Mouse (Mus musculus): Measurements from ENCODE around the gene Axin1. TPM values are rescaled to one million over a fixed set of nuclear protein-coding genes. Genes with fewer than 3 reads are reported as not detected.
"Not testable (repeated sequence)": the region's sequence is repeated elsewhere in the genome, so short reads cannot be mapped to it uniquely, and the experiment has no call there.

Gene Axin1
- polyA plus RNA-seq, 1 experiment from 2014 or later, result 4.6 TPM

- Histone ChIP-seq H3K9me3 (replicated peaks; ENCODE audit: control insufficient read depth, low read length) (no peaks in the 10 kb centered on the region), H3K27ac (ENCODE audit: low read length) (peak overlapping the region; percentile 62), H3K4me1 (ENCODE audit: control insufficient read depth, insufficient read depth, low read length) (peaks cover 8% of the 10 kb centered on the region), H3K27me3 (ENCODE audit: control insufficient read depth, insufficient read depth, low read length) (no peaks in the 10 kb centered on the region), H3K36me3 (ENCODE audit: control insufficient read depth, insufficient read depth) (no peaks in the 10 kb centered on the region), H3K4me2 (ENCODE audit: low read depth, low read length) (no peak overlapping the region), H3K4me3 (ENCODE audit: low read length) (no peak overlapping the region), H3K9ac (ENCODE audit: low read length) (no peak overlapping the region)
- no peak for ATAC-seq (replicated peaks; ENCODE audit: extremely low read depth, insufficient read depth, low FRiP score)
- 81% methylated on average over 1 of the region's 1 CpGs for WGBS
Measured at GRCm38 (mm10) chr17:26162736-26163135, 24.2 kb downstream of the Axin1 start.

GRCm38 (mm10) chr17:26168039-26168438 is 29.6 kb downstream of the Axin1 start:
- Histone ChIP-seq H3K27me3 (ENCODE audit: control insufficient read depth, insufficient read depth, low read length) (no peaks in the 10 kb centered on the region), H3K4me3 (ENCODE audit: low read length) (no peak overlapping the region), H3K9ac (ENCODE audit: low read length) (no peak overlapping the region), H3K27ac (ENCODE audit: low read length) (no peak overlapping the region), H3K4me1 (ENCODE audit: control insufficient read depth, insufficient read depth, low read length) (peaks cover 2% of the 10 kb centered on the region; the same call in 1 of the 2 replicates), H3K4me2 (ENCODE audit: low read depth, low read length) (no peak overlapping the region), H3K9me3 (replicated peaks; ENCODE audit: control insufficient read depth, low read length) (no peaks in the 10 kb centered on the region), H3K36me3 (ENCODE audit: control insufficient read depth, insufficient read depth) (no peaks in the 10 kb centered on the region)
- 75% methylated on average over 2 of the region's 2 CpGs for WGBS
- no peak for ATAC-seq (replicated peaks; ENCODE audit: extremely low read depth, insufficient read depth, low FRiP score)

- H3K4me2 ChIP-seq (ENCODE audit: low read depth, low read length); H3K27ac ChIP-seq (ENCODE audit: low read length); H3K9ac ChIP-seq (ENCODE audit: low read length); H3K9me3 ChIP-seq (replicated peaks; ENCODE audit: control insufficient read depth, low read length); ATAC-seq (replicated peaks; ENCODE audit: extremely low read depth, insufficient read depth, low FRiP score); H3K4me3 ChIP-seq (ENCODE audit: low read length); H3K27me3 ChIP-seq (ENCODE audit: control insufficient read depth, insufficient read depth, low read length); H3K4me1 ChIP-seq (ENCODE audit: control insufficient read depth, insufficient read depth, low read length): not testable (repeated sequence)
- peaks cover 13% of the 10 kb centered on the region for H3K36me3 ChIP-seq (ENCODE audit: control insufficient read depth, insufficient read depth)
- 76% methylated on average over 2 of the region's 2 CpGs for WGBS
Measured at GRCm38 (mm10) chr17:26175248-26175647, 36.8 kb downstream of the Axin1 start.

- Histone ChIP-seq H3K36me3 (ENCODE audit: control insufficient read depth, insufficient read depth) (peaks cover 20% of the 10 kb centered on the region), H3K9me3 (replicated peaks; ENCODE audit: control insufficient read depth, low read length) (no peaks in the 10 kb centered on the region; the same call in 1 of the 2 replicates), H3K9ac (ENCODE audit: low read length) (no peak overlapping the region), H3K27me3 (ENCODE audit: control insufficient read depth, insufficient read depth, low read length) (no peaks in the 10 kb centered on the region), H3K4me3 (ENCODE audit: low read length) (no peak overlapping the region), H3K27ac (ENCODE audit: low read length) (no peak overlapping the region), H3K4me2 (ENCODE audit: low read depth, low read length) (no peak overlapping the region), H3K4me1 (ENCODE audit: control insufficient read depth, insufficient read depth, low read length) (no peaks in the 10 kb centered on the region)
- ATAC-seq (replicated peaks; ENCODE audit: extremely low read depth, insufficient read depth, low FRiP score), result no peak
Measured at GRCm38 (mm10) chr17:26178611-26179010, 40.1 kb downstream of the Axin1 start.

GRCm38 (mm10) chr17:26181179-26181578 is 42.7 kb downstream of the Axin1 start:
- H3K36me3 ChIP-seq (ENCODE audit: control insufficient read depth, insufficient read depth), result peaks cover 33% of the 10 kb centered on the region
- no peak for ATAC-seq (replicated peaks; ENCODE audit: extremely low read depth, insufficient read depth, low FRiP score)

GRCm38 (mm10) chr17:26187592-26187991 is 49.1 kb downstream of the Axin1 start:
- no peak for ATAC-seq (replicated peaks; ENCODE audit: extremely low read depth, insufficient read depth, low FRiP score)
- Histone ChIP-seq H3K4me1 (ENCODE audit: control insufficient read depth, insufficient read depth, low read length) (no peaks in the 10 kb centered on the region), H3K27me3 (ENCODE audit: control insufficient read depth, insufficient read depth, low read length) (no peaks in the 10 kb centered on the region), H3K9ac (ENCODE audit: low read length) (no peak overlapping the region), H3K9me3 (replicated peaks; ENCODE audit: control insufficient read depth, low read length) (no peaks in the 10 kb centered on the region), H3K36me3 (ENCODE audit: control insufficient read depth, insufficient read depth) (peaks cover 66% of the 10 kb centered on the region), H3K27ac (ENCODE audit: low read length) (no peak overlapping the region), H3K4me2 (ENCODE audit: low read depth, low read length) (no peak overlapping the region), H3K4me3 (ENCODE audit: low read length) (no peak overlapping the region)
- WGBS, result 92% methylated on average over 5 of the region's 5 CpGs

More at GRCm38 (mm10) chr17:26181179-26181578, 42.7 kb downstream of the Axin1 start:
- H3K4me3 ChIP-seq (ENCODE audit: low read length), result no peak overlapping the region
- WGBS, result 92% methylated on average over 3 of the region's 3 CpGs
- no peaks in the 10 kb centered on the region for H3K27me3 ChIP-seq (ENCODE audit: control insufficient read depth, insufficient read depth, low read length)
- H3K4me2 ChIP-seq (ENCODE audit: low read depth, low read length), result no peak overlapping the region
- H3K9me3 ChIP-seq (replicated peaks; ENCODE audit: control insufficient read depth, low read length), result no peaks in the 10 kb centered on the region; the same call in 1 of the 2 replicates
- no peak overlapping the region for H3K9ac ChIP-seq (ENCODE audit: low read length)
- no peaks in the 10 kb centered on the region for H3K4me1 ChIP-seq (ENCODE audit: control insufficient read depth, insufficient read depth, low read length)
- H3K27ac ChIP-seq (ENCODE audit: low read length), result no peak overlapping the region

- Histone ChIP-seq H3K9me3 (replicated peaks; ENCODE audit: control insufficient read depth, low read length) (no peaks in the 10 kb centered on the region), H3K27ac (ENCODE audit: low read length) (no peak overlapping the region), H3K4me2 (ENCODE audit: low read depth, low read length) (no peak overlapping the region), H3K4me1 (ENCODE audit: control insufficient read depth, insufficient read depth, low read length) (no peaks in the 10 kb centered on the region), H3K36me3 (ENCODE audit: control insufficient read depth, insufficient read depth) (peaks cover 69% of the 10 kb centered on the region), H3K27me3 (ENCODE audit: control insufficient read depth, insufficient read depth, low read length) (no peaks in the 10 kb centered on the region), H3K9ac (ENCODE audit: low read length) (no peak overlapping the region), H3K4me3 (ENCODE audit: low read length) (no peak overlapping the region)
- 93% methylated on average over 11 of the region's 11 CpGs for WGBS
- no peak for ATAC-seq (replicated peaks; ENCODE audit: extremely low read depth, insufficient read depth, low FRiP score)
Measured at GRCm38 (mm10) chr17:26188091-26188805, 49.8 kb downstream of the Axin1 start.

- 91% methylated on average over 7 of the region's 7 CpGs for WGBS
- H3K36me3 ChIP-seq (ENCODE audit: control insufficient read depth, insufficient read depth), result peaks cover 68% of the 10 kb centered on the region
Measured at GRCm38 (mm10) chr17:26191486-26191885, 53.0 kb downstream of the Axin1 start.

GRCm38 (mm10) chr17:26192481-26193190 is 54.1 kb downstream of the Axin1 start:
- Histone ChIP-seq H3K4me3 (ENCODE audit: low read length) (no peak overlapping the region), H3K36me3 (ENCODE audit: control insufficient read depth, insufficient read depth) (peaks cover 70% of the 10 kb centered on the region), H3K4me2 (ENCODE audit: low read depth, low read length) (no peak overlapping the region), H3K9me3 (replicated peaks; ENCODE audit: control insufficient read depth, low read length) (no peaks in the 10 kb centered on the region), H3K4me1 (ENCODE audit: control insufficient read depth, insufficient read depth, low read length) (no peaks in the 10 kb centered on the region), H3K9ac (ENCODE audit: low read length) (no peak overlapping the region), H3K27ac (ENCODE audit: low read length) (no peak overlapping the region), H3K27me3 (ENCODE audit: control insufficient read depth, insufficient read depth, low read length) (no peaks in the 10 kb centered on the region)
- WGBS, result 94% methylated on average over 15 of the region's 15 CpGs
- no peak for ATAC-seq (replicated peaks; ENCODE audit: extremely low read depth, insufficient read depth, low FRiP score)

More at GRCm38 (mm10) chr17:26191486-26191885, 53.0 kb downstream of the Axin1 start:
- H3K9ac ChIP-seq (ENCODE audit: low read length); H3K9me3 ChIP-seq (replicated peaks; ENCODE audit: control insufficient read depth, low read length); ATAC-seq (replicated peaks; ENCODE audit: extremely low read depth, insufficient read depth, low FRiP score); H3K4me3 ChIP-seq (ENCODE audit: low read length); H3K27me3 ChIP-seq (ENCODE audit: control insufficient read depth, insufficient read depth, low read length); H3K27ac ChIP-seq (ENCODE audit: low read length); H3K4me2 ChIP-seq (ENCODE audit: low read depth, low read length); H3K4me1 ChIP-seq (ENCODE audit: control insufficient read depth, insufficient read depth, low read length): not testable (repeated sequence)
